In the genomic region with DNA sequence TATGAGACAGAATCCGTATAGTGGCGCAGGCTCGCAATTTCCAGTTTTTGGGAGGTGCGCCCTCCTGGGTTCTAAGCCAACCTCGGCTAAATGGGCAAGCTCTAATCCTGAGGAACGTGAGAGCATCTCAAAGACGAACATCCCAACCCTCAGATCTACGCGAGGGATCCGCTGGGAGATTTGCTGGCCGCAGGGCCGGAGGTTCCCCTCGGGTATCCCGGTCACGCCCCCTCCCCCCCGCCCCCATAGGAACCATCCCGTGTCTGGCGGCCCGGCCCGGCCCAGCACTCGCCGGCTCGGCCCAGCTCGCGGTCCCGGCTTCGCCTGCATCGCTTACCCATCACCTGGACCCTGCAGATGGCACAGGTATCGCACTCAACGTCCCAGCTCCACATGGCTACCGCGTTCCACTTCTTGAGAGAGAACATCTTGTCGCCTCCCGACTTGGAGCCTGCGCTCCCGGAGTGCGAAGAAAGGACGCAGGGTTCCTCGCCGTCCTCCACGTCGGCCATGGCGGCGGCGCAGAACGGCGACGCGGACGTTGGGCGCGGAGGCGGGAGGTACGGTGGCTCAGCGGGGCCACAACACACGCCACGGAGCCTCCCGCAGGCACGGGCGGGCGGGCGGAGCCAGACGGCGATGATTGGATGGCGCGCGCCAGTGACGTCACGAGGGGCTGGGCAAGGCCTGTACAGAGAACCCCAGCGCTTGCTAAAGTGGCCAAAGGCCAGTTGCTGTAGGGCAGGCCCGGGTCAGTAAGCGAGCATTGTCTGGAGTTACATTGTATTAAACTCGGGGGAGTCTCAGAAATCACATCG, we compare ENCODE assay signal across 8 mouse cellular contexts. TPM values are rescaled to one million over a fixed set of nuclear protein-coding genes. Genes with fewer than 3 reads are reported as not detected.
DNase-seq lines count a peak whose midpoint lies in the region; ATAC-seq lines count a peak whose summit lies in the region.

A gene (minus strand): TSS at position 605 of the 818 bp plus-strand sequence.

- peak; percentile 98 for DNase-seq in CD4-positive, CD25-positive, alpha-beta regulatory T cell, adult 2 months (ENCODE audit: low read depth, low spot score)
- DNase-seq in fat pad, adult 2 months (ENCODE audit: extremely low read depth, low read depth, low spot score), result peak; percentile 52
- DNase-seq in kidney, postnatal 10 days, result peak; percentile 100
- peak; percentile 97 to 98 for DNase-seq in natural killer cell, adult 2 months (ENCODE audit: low spot score in 2 of 2)

- no peaks in the 10 kb centered on the region for H3K9me3 ChIP-seq in heart, embryonic 13.5 days
- no peaks in the 10 kb centered on the region for H3K9me3 ChIP-seq in liver, embryonic 12.5 days (replicated peaks)
- no peaks in the 10 kb centered on the region for H3K9me3 ChIP-seq in stomach, embryonic 15.5 days

- H3K27ac ChIP-seq in brown adipose tissue, adult 24 weeks (replicated peaks; ENCODE audit: low read depth, low read length), result peak within 1 kb of the TSS; percentile 89
- H3K27ac ChIP-seq in heart, embryonic 13.5 days (replicated peaks), result peak within 1 kb of the TSS; percentile 87
- peak within 1 kb of the TSS; percentile 76 for H3K27ac ChIP-seq in liver, embryonic 12.5 days
- H3K27ac ChIP-seq in stomach, embryonic 15.5 days, result peak within 1 kb of the TSS; percentile 87

- H3K4me3 ChIP-seq in brown adipose tissue, adult 24 weeks (ENCODE audit: insufficient read depth, low read depth, low read length), result peak within 1 kb of the TSS; percentile 77
- peak within 1 kb of the TSS; percentile 90 for H3K4me3 ChIP-seq in heart, embryonic 13.5 days
- peak within 1 kb of the TSS; percentile 80 for H3K4me3 ChIP-seq in liver, embryonic 12.5 days
- peak within 1 kb of the TSS; percentile 64 for H3K4me3 ChIP-seq in stomach, embryonic 15.5 days (replicated peaks)

- H3K4me2 ChIP-seq in heart, embryonic 13.5 days, result peak within 1 kb of the TSS; percentile 93
- peak within 1 kb of the TSS; percentile 79 for H3K4me2 ChIP-seq in liver, embryonic 12.5 days
- peak within 1 kb of the TSS; percentile 78 for H3K4me2 ChIP-seq in stomach, embryonic 15.5 days

- H3K27me3 ChIP-seq in heart, embryonic 13.5 days (replicated peaks), result no peaks in the 10 kb centered on the region
- H3K27me3 ChIP-seq in liver, embryonic 12.5 days (replicated peaks), result no peaks in the 10 kb centered on the region
- H3K27me3 ChIP-seq in stomach, embryonic 15.5 days (replicated peaks), result no peaks in the 10 kb centered on the region

- H3K4me1 ChIP-seq in brown adipose tissue, adult 24 weeks (ENCODE audit: control insufficient read depth, insufficient read depth, insufficient read length, low read length), result peaks cover 14% of the 10 kb centered on the region; the same call in 1 of the 2 replicates
- H3K4me1 ChIP-seq in heart, embryonic 13.5 days, result peaks cover 26% of the 10 kb centered on the region
- H3K4me1 ChIP-seq in liver, embryonic 12.5 days, result peaks cover 24% of the 10 kb centered on the region
- peaks cover 7% of the 10 kb centered on the region; the same call in 1 of the 2 replicates for H3K4me1 ChIP-seq in stomach, embryonic 15.5 days

- H3K9ac ChIP-seq in heart, embryonic 13.5 days, result peak within 1 kb of the TSS; percentile 94
- H3K9ac ChIP-seq in liver, embryonic 12.5 days, result peak within 1 kb of the TSS; percentile 83
- peak within 1 kb of the TSS; percentile 66 for H3K9ac ChIP-seq in stomach, embryonic 15.5 days

- peak; percentile 94 for ATAC-seq in heart, embryonic 13.5 days (ENCODE audit: extremely low read depth, insufficient number of reproducible peaks, low FRiP score, low TSS enrichment)
- ATAC-seq in liver, embryonic 12.5 days, result peak; percentile 96
- ATAC-seq in stomach, embryonic 15.5 days (ENCODE audit: insufficient read depth, low FRiP score, low read depth), result peak; percentile 96

- H3K36me3 ChIP-seq in heart, embryonic 13.5 days, result peaks cover 27% of the 10 kb centered on the region
- peaks cover 13% of the 10 kb centered on the region for H3K36me3 ChIP-seq in liver, embryonic 12.5 days
- 0 out of 2 replicates have a peak, but pooled peaks cover 3% of the 10 kb centered on the region for H3K36me3 ChIP-seq in stomach, embryonic 15.5 days

- WGBS in heart, embryonic 13.5 days, result 1% methylated on average over 73 of the region's 74 CpGs
- under 1% methylated on average over 74 of the region's 74 CpGs for WGBS in liver, embryonic 12.5 days (ENCODE audit: insufficient replicate concordance)
- WGBS in stomach, embryonic 15.5 days, result under 1% methylated on average over 74 of the region's 74 CpGs

RNA-seq across cellular contexts. Expression of the gene that starts here (rescaled TPM):
- polyA plus RNA-seq in brown adipose tissue, adult 24 weeks (2012; ENCODE audit: insufficient read depth, insufficient read length, missing spikeins), result 175 and 193 TPM in 2 replicates
- polyA plus RNA-seq in heart, embryonic 13.5 days (2015; fragmentation: Nextera tagmentation; extraction: Ambion mirVana), result 208 and 243 TPM in 2 replicates
- polyA plus RNA-seq in liver, embryonic 12.5 days (2016; fragmentation: Nextera tagmentation; extraction: Ambion mirVana), result 104 and 110 TPM in 2 replicates
- polyA plus RNA-seq in stomach, embryonic 15.5 days (2015; fragmentation: Nextera tagmentation; extraction: Ambion mirVana), result 182 and 201 TPM in 2 replicates

Comparison
In these comparisons a context has a peak if more than half of its experiments do, and no peak if none do; other contexts are left out.
1. Peak in every context shown above with its lines: DNase-seq, ATAC-seq, H3K4me3 ChIP-seq and H3K27ac ChIP-seq.